Mouse (Mus musculus) olfactory bulb, adult 2 months (tissue): ENCODE data around the gene Phactr1.

Experiments
- CTCF ChIP-seq: fragments of 200-500 bp; IDR thresholded peaks from 2 replicates; pipeline ENCODE4 v1.5.1; 2012; ENCODE audit warnings: low read depth, mild to moderate bottlenecking, low read length, moderate library complexity; ENCODE audit not compliant: insufficient read depth
- POLR2A ChIP-seq: fragments of 200-500 bp; IDR thresholded peaks from 2 replicates; pipeline ENCODE4 v1.6.1; 2012; ENCODE audit warnings: mild to moderate bottlenecking, low read depth, low read length, moderate library complexity; ENCODE audit not compliant: insufficient read depth

DNA sequence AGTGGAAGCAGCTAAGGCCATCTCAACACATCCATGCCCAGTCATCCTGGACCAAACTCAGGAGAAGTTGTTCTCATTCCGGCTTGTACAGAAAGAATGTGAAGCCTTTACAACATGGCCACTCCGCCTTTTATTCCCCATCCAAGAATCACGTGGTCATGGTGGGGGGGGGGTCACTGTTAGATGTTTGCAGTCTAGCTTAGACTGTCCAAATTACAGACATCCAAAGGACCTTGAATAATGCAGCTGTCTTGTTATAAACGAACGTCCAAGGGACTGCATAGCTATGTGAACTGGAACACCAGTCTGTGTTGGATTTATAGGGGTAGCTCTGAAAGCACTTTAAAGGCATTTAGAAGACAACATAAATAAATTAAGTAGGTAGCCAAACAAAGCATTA is 328.0 kb downstream of the Phactr1 start:
- TF ChIP-seq CTCF (no peak), POLR2A (no peak)
